Mouse (Mus musculus) midbrain, embryonic 12.5 days (tissue): ENCODE data around the gene Abcc4. TPM values are rescaled to one million over a fixed set of nuclear protein-coding genes. Genes with fewer than 3 reads are reported as not detected.

ENCODE experiments used
- ATAC-seq: fragments of 200-750 bp; cut with Nextera tagmentation; 2 replicates; pipeline ENCODE4 v1.8.0; 2017; ENCODE audit warnings: low read depth, moderate TSS enrichment, moderate library complexity; ENCODE audit not compliant: low FRiP score
- H3K27ac ChIP-seq: fragments of 300-500 bp; sonication (generic); replicated peaks from 2 replicates; pipeline ENCODE4 v1.5.1; 2016; ENCODE audit warnings: mild to moderate bottlenecking
- H3K27me3 ChIP-seq: fragments of 300-500 bp; sonication (generic); 2 replicates; pipeline ENCODE4 v1.6.1; 2016; ENCODE audit warnings: mild to moderate bottlenecking
- H3K36me3 ChIP-seq: fragments of 300-500 bp; sonication (generic); 2 replicates; pipeline ENCODE4 v1.6.1; 2016
- H3K4me1 ChIP-seq: fragments of 300-500 bp; sonication (generic); 2 replicates; pipeline ENCODE4 v1.6.1; 2016
- H3K4me2 ChIP-seq: fragments of 300-500 bp; sonication (generic); replicated peaks from 2 replicates; pipeline ENCODE4 v1.6.1; 2016; ENCODE audit warnings: mild to moderate bottlenecking, moderate library complexity
- H3K4me3 ChIP-seq: fragments of 300-500 bp; sonication (generic); 2 replicates; pipeline ENCODE4 v1.5.1; 2016; ENCODE audit warnings: mild to moderate bottlenecking
- H3K9ac ChIP-seq: fragments of 300-500 bp; sonication (generic); replicated peaks from 2 replicates; pipeline ENCODE4 v1.6.1; 2016; ENCODE audit warnings: mild to moderate bottlenecking, moderate library complexity
- H3K9me3 ChIP-seq: fragments of 300-500 bp; sonication (generic); 2 replicates; pipeline ENCODE4 v1.6.1; 2016; ENCODE audit warnings: mild to moderate bottlenecking
- WGBS: fragments of 180-500 bp; shearing (Covaris S2); methylation state at CpG from one replicate; pipeline ENCODE4 v1.1.7; 2016; 5-methylcytosine and 5-hydroxymethylcytosine counted together
- polyA plus RNA-seq: library from polyadenylated mRNA; unstranded; fragments of >200 nt; fragmentation: Nextera tagmentation; extraction: Ambion mirVana; gene quantifications from 2 replicates; pipeline ENCODE4 v1.2.1, GENCODE M21; 2016

The Abcc4 gene
- polyA plus RNA-seq, 1 experiment from 2014 or later, result 3.1 TPM

DNA sequence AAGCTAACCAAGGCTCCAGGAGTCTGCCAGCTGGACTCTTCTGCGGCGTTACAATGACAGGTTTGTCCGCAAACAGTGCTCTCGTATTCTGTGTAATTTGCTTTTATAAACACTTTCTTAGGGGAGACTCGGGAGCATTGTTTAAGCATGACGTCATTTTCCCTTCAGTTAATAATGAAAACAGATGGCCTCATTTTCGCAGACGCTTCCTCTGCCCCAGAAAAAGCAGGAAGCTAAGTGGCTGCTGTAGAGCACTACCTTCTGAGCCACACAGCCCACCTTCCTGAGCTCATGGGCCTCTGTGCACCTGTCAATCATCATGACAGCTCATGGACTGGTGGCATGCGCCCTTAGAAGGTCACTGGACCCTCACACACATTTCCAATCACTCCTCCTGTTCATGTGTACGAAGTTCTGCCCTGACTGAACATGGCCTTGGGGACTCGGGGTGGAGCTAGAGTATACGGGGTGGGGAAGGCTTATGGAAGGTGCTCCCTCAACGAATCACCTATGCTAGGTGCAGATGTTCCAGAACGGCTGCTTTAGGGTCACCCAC is 199.3 kb downstream of the Abcc4 start:
- peak overlapping the region; percentile 42; the same call in 1 of the 2 replicates for H3K27ac ChIP-seq
- no peaks in the 10 kb centered on the region for H3K36me3 ChIP-seq
- peaks cover 16% of the 10 kb centered on the region for H3K4me1 ChIP-seq
- no peak overlapping the region for H3K4me3 ChIP-seq
- no peak overlapping the region for H3K9ac ChIP-seq
- WGBS, result 50% methylated on average over 14 of the region's 14 CpGs
- no peaks in the 10 kb centered on the region for H3K9me3 ChIP-seq
- no peaks in the 10 kb centered on the region for H3K27me3 ChIP-seq
- peak; percentile 79 for ATAC-seq
- no peak overlapping the region for H3K4me2 ChIP-seq

DNA sequence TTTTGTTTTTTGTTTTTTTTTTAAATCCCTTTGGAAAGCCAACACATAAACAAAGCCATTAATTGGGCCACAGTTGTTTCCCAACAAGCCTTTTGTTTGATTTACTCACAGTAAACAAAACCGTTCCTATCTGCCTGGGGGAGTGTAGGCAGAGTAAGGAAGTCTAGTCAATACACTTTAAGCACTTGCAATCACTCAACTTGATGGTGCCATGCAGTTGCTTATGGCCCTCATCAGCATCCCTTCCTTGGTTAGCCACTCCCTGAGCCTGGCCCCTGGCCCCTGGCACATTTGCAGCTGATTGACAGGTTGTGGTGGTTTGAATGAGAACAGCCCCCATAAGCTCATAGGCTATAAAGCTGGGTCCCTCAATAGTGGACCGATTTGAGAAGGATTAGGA is 209.3 kb downstream of the Abcc4 start:
- no peak for ATAC-seq
- no peak overlapping the region for H3K4me3 ChIP-seq
- no peak overlapping the region for H3K27ac ChIP-seq
- no peaks in the 10 kb centered on the region for H3K36me3 ChIP-seq
- no peak overlapping the region for H3K4me2 ChIP-seq
- no peak overlapping the region for H3K9ac ChIP-seq
- peaks cover 8% of the 10 kb centered on the region; the same call in 1 of the 2 replicates for H3K9me3 ChIP-seq
- WGBS, result 74% methylated on average over 2 of the region's 2 CpGs
- H3K27me3 ChIP-seq, result no peaks in the 10 kb centered on the region; the same call in 1 of the 2 replicates
- no peaks in the 10 kb centered on the region for H3K4me1 ChIP-seq

- WGBS, result 92% methylated on average over 2 of the region's 2 CpGs
- H3K4me3 ChIP-seq, result no peak overlapping the region
- no peak overlapping the region for H3K27ac ChIP-seq
- H3K27me3 ChIP-seq, result no peaks in the 10 kb centered on the region; the same call in 1 of the 2 replicates
- H3K9ac ChIP-seq, result no peak overlapping the region
- peaks cover 12% of the 10 kb centered on the region for H3K4me1 ChIP-seq
- H3K36me3 ChIP-seq, result no peaks in the 10 kb centered on the region
- ATAC-seq, result no peak
- H3K4me2 ChIP-seq, result no peak overlapping the region
- peaks cover 8% of the 10 kb centered on the region; the same call in 1 of the 2 replicates for H3K9me3 ChIP-seq
Observed at GRCm38 (mm10) chr14:118495458-118495857, 210.6 kb downstream of the Abcc4 start.

DNA sequence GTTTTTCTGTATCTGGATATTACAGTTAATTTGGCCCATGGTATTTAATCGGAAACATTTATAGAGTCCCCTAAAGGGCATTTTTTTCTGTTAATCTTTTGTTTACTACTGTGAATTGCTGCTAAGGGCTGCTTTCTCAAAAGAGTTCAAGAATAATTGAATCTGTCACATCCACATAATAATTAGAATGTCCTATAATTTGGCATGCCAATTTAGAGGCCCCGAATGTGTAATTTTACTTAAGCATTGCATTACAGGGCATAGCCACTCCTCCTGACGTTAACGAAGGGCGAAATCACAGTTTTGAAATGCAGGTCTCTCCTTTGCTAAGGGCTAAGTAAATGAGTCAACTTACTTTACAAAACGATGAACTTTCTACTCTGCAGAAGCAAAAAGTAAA is 214.3 kb downstream of the Abcc4 start:
- Histone ChIP-seq H3K27ac (no peak overlapping the region), H3K9ac (no peak overlapping the region), H3K9me3 (peaks cover 8% of the 10 kb centered on the region; the same call in 1 of the 2 replicates), H3K27me3 (peaks cover 11% of the 10 kb centered on the region), H3K36me3 (no peaks in the 10 kb centered on the region), H3K4me3 (no peak overlapping the region), H3K4me2 (peak overlapping the region; percentile 43; the same call in 1 of the 2 replicates), H3K4me1 (peaks cover 13% of the 10 kb centered on the region)
- ATAC-seq, result no peak
- WGBS, result 72% methylated on average over 6 of the region's 6 CpGs

DNA sequence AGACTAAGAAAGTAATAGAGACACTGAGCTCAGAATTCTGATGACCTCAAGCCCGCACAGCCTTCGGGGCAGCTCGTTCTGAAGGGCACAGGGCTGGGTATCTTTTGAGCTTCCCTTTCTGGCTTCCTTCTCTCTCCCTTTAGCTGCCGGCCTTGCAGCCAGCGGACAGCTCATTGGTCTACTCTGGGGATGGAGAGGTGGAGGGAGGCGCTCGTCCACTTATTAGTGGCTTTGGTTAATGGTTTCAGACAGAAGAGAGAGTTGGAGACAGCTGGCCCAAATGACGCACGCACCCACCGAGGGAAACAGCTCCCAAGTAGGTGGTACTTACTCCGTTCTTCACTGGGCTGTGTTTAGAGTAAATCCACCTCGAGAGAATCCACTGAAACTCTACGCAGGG is 214.7 kb downstream of the Abcc4 start:
- Histone ChIP-seq H3K36me3 (no peaks in the 10 kb centered on the region), H3K4me3 (no peak overlapping the region), H3K27me3 (peaks cover 15% of the 10 kb centered on the region), H3K4me2 (peak overlapping the region; percentile 43), H3K9me3 (peaks cover 8% of the 10 kb centered on the region; the same call in 1 of the 2 replicates), H3K27ac (no peak overlapping the region), H3K4me1 (peaks cover 17% of the 10 kb centered on the region), H3K9ac (0 out of 2 replicates have a peak overlapping the region, but pooled peaks have one; percentile 15)
- 23% methylated on average over 13 of the region's 13 CpGs for WGBS
- peak; percentile 50; the same call in 1 of the 2 replicates for ATAC-seq

- H3K27ac ChIP-seq, result no peak overlapping the region
- peak overlapping the region; percentile 43; the same call in 1 of the 2 replicates for H3K4me2 ChIP-seq
- H3K27me3 ChIP-seq, result peaks cover 16% of the 10 kb centered on the region
- ATAC-seq, result no peak
- peaks cover 18% of the 10 kb centered on the region for H3K4me1 ChIP-seq
- peaks cover 8% of the 10 kb centered on the region; the same call in 1 of the 2 replicates for H3K9me3 ChIP-seq
- no peak overlapping the region for H3K9ac ChIP-seq
- H3K4me3 ChIP-seq, result no peak overlapping the region
- WGBS, result 72% methylated on average over 7 of the region's 7 CpGs
- H3K36me3 ChIP-seq, result no peaks in the 10 kb centered on the region
Observed at GRCm38 (mm10) chr14:118490525-118490924, 215.5 kb downstream of the Abcc4 start.

DNA sequence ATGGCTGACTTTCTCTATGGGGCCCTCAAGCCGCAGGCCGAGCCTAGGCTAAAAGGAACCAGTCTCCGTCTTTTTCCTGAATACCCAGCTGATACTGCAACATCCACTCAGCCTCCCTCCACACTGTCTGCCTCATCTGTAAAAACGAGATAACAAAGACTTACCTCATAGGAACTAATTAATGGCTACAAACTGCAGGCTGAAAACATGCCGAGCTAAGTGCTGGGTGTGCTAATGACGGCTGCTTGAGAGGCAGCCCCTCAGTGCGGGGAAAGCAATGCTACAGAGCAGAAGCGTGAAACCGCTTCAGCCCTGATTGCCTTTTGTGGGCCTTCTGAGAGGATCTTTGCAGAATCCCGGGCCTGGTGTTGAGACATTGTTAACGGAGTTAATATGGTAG is 219.7 kb downstream of the Abcc4 start:
- peaks cover 16% of the 10 kb centered on the region for H3K27me3 ChIP-seq
- no peak; the same call in 1 of the 2 replicates for ATAC-seq
- no peak overlapping the region for H3K9ac ChIP-seq

GRCm38 (mm10) chr14:118485646-118486045 is 220.4 kb downstream of the Abcc4 start:
- Histone ChIP-seq H3K27me3 (peaks cover 16% of the 10 kb centered on the region), H3K9ac (no peak overlapping the region), H3K4me2 (no peak overlapping the region), H3K9me3 (no peaks in the 10 kb centered on the region), H3K4me3 (no peak overlapping the region), H3K4me1 (peaks cover 8% of the 10 kb centered on the region), H3K36me3 (no peaks in the 10 kb centered on the region), H3K27ac (no peak overlapping the region)
- no peak for ATAC-seq
- 98% methylated on average over 6 of the region's 6 CpGs for WGBS

More for the DNA sequence above, 219.7 kb downstream of the Abcc4 start:
- 80% methylated on average over 11 of the region's 11 CpGs for WGBS
- Histone ChIP-seq H3K9me3 (no peaks in the 10 kb centered on the region), H3K27ac (no peak overlapping the region), H3K4me1 (peaks cover 15% of the 10 kb centered on the region), H3K4me2 (no peak overlapping the region), H3K36me3 (no peaks in the 10 kb centered on the region), H3K4me3 (no peak overlapping the region)

- ATAC-seq, result no peak
- H3K4me2 ChIP-seq, result no peak overlapping the region
- no peaks in the 10 kb centered on the region for H3K36me3 ChIP-seq
- no peak overlapping the region for H3K4me3 ChIP-seq
- peaks cover 5% of the 10 kb centered on the region; the same call in 1 of the 2 replicates for H3K4me1 ChIP-seq
- 91% methylated on average over 5 of the region's 5 CpGs for WGBS
- no peaks in the 10 kb centered on the region for H3K9me3 ChIP-seq
- no peak overlapping the region for H3K9ac ChIP-seq
- H3K27me3 ChIP-seq, result peaks cover 7% of the 10 kb centered on the region; the same call in 1 of the 2 replicates
- H3K27ac ChIP-seq, result no peak overlapping the region
Observed at GRCm38 (mm10) chr14:118482320-118482719, 223.7 kb downstream of the Abcc4 start.

DNA sequence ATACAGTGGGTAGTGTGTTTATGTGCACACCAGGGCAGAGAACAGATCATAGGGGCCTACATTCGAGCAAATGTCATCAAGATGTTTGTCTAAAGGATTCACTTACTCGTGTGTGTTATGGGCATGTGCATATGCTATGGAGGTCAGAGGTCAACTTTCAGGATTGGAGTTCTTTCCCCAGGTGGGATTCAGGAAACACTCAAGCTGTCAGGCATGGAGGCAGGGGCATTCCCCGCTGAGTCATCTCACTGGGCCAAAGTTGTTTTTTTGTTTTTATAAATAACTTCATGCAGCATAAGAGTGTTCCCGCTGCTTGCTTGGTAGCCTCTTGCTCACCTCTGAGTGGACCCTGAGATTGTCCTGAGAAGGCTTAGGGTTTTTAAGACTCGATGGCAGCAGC is 224.2 kb downstream of the Abcc4 start:
- Histone ChIP-seq H3K9ac (no peak overlapping the region), H3K9me3 (0 out of 2 replicates have a peak, but pooled peaks cover under 1% of the 10 kb centered on the region), H3K27me3 (peaks cover 6% of the 10 kb centered on the region; the same call in 1 of the 2 replicates), H3K4me1 (peaks cover 5% of the 10 kb centered on the region; the same call in 1 of the 2 replicates), H3K36me3 (no peaks in the 10 kb centered on the region), H3K4me3 (no peak overlapping the region), H3K4me2 (no peak overlapping the region), H3K27ac (no peak overlapping the region)
- no peak for ATAC-seq
- 73% methylated on average over 5 of the region's 5 CpGs for WGBS

DNA sequence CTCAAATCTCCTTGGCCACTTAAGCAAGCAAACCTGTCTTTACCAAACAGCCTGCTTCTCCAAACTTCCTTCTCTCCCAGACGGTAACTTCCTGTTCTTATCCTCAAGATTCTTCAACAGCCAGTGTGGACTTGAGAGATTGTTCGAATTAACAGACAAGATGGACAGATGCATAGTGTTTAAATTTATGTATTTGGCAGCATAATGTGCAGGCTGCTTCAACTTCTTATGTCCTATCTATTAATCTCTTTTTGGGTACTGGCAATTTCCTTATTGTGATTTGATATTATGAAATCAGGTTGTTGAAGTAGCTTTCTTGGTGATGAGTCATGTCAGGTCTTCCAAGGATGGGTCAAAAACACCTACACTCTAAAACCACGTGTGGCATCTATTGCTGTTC is 229.7 kb downstream of the Abcc4 start:
- H3K9ac ChIP-seq, result no peak overlapping the region
- H3K36me3 ChIP-seq, result no peaks in the 10 kb centered on the region
- no peak overlapping the region for H3K4me2 ChIP-seq
- peaks cover 28% of the 10 kb centered on the region for H3K27me3 ChIP-seq
- peaks cover 5% of the 10 kb centered on the region; the same call in 1 of the 2 replicates for H3K9me3 ChIP-seq
- H3K4me1 ChIP-seq, result peaks cover 24% of the 10 kb centered on the region; the same call in 1 of the 2 replicates
- WGBS, result 93% methylated on average over 3 of the region's 3 CpGs
- H3K27ac ChIP-seq, result no peak overlapping the region
- ATAC-seq, result no peak
- H3K4me3 ChIP-seq, result no peak overlapping the region

DNA sequence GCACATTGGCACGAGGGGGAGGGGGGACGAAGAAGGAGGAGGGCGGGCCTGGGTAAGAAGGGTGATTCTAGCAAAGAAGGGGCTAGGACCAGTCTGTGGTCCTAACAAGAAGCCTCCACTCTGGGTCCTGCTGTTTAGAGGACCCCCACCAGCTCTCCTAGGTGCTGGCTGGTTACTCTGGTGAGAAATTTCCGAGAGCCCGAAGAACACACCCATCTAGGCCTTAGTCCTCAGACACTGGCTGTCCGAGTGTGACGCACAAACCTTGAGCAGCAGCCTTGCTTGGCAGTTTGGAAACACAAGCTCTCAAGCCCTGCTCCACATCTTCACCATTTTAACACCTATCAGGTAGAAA is 230.9 kb downstream of the Abcc4 start:
- peaks cover 24% of the 10 kb centered on the region; the same call in 1 of the 2 replicates for H3K4me1 ChIP-seq
- no peaks in the 10 kb centered on the region for H3K36me3 ChIP-seq
- H3K9ac ChIP-seq, result no peak overlapping the region
- H3K27me3 ChIP-seq, result peaks cover 34% of the 10 kb centered on the region
- H3K9me3 ChIP-seq, result peaks cover 5% of the 10 kb centered on the region; the same call in 1 of the 2 replicates
- no peak overlapping the region for H3K27ac ChIP-seq
- H3K4me3 ChIP-seq, result no peak overlapping the region
- WGBS, result 43% methylated on average over 7 of the region's 7 CpGs
- peak overlapping the region; percentile 88 for H3K4me2 ChIP-seq
- no peak for ATAC-seq
